Mouse (Mus musculus) NIH3T3 (cell line): ENCODE results near the gene Majin.

Source experiments
- DNase-seq: peaks from one replicate; pipeline ENCODE4 v3.0.0-alpha.2; 2012; ENCODE audit warnings: low read depth

Gene Majin

DNA sequence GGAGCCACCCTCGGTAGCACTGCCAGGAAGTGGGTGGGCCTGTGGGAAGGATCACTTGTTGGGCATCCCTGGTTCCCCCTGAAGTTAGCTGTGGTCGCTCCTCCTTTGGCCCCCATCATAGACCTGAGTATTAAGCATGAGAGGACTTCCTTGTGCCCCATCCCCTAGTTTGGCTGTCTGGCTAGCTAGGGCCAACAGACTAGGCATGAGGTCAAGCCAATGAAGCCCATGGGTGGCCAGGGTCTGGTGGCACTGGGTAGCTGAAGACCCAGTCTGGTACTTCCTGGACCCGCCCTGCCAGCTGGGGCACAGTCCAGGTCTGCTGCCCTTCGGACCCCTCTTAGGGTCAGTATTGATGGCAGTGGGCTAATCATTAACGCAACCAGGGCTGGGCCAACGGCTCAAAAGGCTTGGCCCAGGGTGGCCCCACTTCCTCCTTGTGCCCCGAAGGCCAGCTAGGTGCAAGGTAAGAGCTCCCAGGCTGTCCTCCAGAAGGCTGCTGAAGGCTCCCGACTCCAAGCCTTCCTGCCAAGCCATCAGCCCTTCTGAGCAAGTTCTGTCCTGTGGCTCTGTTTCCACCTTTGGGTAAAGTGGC is 78.7 kb downstream of the Majin start:
- no peak for DNase-seq

- no peak for DNase-seq
Measured at GRCm38 (mm10) chr19:6264200-6264599, 80.0 kb downstream of the Majin start.

DNA sequence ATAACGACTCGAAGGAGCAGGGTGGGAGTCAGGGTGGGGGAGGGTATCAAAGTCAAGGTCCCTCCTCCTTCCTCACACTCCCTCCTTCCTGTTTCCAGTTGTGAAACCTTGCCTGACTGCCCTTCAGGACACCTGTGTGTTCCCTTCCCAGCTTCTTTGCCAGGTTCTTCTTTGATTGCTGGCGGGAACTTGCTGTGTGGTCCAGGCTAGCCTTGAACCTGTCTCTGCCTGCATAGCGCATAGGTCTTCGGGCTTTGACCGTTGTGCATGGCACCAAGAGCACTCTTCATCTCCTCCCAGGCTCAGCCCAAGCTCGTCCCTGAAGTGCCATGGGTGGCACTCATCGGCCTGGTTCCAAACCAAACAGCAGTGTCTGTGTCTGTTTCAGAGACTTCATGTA is 80.8 kb downstream of the Majin start:
- no peak for DNase-seq

GRCm38 (mm10) chr19:6265727-6266182 is 81.6 kb downstream of the Majin start:
- DNase-seq = no peak

- no peak for DNase-seq
Measured at GRCm38 (mm10) chr19:6267306-6268169, 83.3 kb downstream of the Majin start.

GRCm38 (mm10) chr19:6268170-6268528 is 84.0 kb downstream of the Majin start:
- DNase-seq = peak; percentile 95

DNA sequence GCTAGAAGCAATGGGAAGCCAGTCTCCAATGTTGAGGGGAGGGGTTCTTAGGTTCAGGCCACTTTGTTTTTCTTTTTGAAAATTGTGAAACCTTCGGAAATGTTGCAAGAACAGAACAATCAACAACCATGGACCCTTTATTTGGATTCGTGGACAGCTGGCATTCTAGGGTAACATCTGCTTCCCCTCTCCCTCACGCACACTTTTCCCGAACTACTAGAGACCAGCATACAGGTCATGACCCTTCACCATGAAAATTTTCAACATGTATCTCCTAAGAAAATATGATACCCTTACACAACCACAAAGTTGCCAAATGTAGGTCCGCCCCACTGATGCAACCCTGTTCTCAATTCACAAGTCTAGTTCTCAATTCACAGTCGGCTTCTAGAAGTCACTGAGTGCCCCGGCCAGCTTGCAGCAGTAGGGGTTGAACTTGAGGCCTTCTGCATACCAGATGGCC is 84.5 kb downstream of the Majin start:
- peak; percentile 54 for DNase-seq

DNA sequence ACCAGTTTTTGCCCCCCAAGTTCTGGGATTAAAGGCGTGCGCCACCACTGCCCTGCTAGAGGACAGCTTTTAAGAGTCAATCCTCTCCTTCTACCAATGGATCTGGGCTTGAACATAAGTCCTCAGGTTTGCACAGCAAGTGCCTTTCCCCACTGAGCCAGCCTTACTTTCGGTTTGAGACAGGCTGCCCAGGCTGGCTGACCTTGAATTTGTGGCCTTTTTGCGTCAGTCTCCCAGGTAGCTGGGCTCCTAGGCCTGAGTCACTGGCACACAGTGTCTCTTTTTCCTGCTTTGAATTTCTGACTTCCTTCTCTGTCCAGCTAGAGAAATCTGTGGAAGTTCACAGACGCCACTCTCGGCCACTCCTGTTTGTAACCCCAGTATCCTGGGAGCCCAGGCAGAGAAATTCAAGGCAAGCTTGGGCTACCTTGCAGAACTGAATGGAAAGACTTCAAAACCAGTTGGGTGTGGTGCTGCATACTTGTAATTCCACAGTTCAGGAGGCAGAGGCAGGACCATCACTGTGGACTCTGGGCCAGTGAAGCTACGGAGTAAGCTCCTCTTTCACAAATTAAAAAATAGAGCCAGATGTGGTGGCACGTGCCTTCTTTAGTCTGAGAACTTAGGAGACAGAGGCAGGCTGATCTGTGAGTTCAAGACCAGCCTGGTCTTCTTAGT is 85.7 kb downstream of the Majin start:
- no peak for DNase-seq

DNA sequence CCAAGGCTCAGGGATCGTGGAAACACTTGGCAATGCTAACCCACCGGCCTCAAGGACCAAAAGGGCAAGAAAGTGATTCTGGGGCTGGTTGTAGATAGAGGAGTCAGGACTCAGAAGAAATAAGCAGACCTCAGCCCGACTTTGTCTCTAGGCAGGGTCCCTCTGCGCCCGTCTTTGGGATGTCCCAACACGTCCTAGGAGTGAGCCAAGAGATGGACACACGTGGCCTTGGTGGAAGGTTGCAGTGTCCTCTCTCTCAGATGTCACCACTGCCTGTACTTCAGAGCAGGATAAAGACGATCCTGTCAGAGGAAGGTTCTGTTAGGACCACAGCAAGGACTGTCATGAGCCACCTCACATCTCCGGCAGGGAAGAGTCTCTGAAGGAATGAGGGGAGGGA is 86.5 kb downstream of the Majin start:
- no peak for DNase-seq

- no peak for DNase-seq
Measured at GRCm38 (mm10) chr19:6271206-6271605, 87.0 kb downstream of the Majin start.

DNA sequence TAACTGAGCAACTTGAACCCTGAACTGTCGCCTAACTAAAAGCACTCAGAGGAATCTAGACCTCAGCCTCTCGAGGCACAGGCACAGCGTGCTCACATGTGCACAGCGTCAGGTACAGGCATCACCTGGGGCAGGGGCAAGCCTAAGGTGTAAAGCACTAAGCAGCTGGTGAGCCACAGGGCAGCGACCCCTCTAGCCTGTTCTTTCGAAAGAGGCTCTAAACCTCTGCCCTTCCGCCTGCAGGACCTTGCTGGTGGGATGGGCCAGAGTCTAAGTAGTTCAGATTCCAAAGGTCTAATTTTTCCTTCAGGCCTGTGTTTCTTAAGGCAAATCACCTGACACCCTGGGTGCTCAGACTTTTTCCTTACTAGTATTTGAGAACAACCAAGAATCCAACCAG is 87.9 kb downstream of the Majin start:
- DNase-seq = no peak

DNA sequence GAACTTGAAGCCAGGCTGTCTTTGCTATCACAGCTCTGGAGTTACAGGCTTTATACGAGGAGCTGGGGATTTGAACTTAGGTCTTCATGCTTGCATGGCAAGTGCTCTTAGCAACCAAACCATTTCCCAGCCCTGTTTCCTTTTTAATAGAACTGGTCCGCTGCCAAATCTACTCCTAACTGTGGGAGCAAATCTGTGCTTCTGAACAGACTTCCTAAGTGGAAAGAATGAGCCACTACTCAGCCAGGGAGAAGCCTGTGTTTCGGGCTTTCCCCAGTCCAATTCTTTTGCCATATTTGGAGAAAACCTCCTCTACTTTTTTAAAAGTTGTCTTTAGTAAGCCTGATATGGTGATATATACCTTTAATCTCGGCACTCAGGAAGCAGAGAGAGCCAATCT is 88.5 kb downstream of the Majin start:
- peak; percentile 79 for DNase-seq

DNA sequence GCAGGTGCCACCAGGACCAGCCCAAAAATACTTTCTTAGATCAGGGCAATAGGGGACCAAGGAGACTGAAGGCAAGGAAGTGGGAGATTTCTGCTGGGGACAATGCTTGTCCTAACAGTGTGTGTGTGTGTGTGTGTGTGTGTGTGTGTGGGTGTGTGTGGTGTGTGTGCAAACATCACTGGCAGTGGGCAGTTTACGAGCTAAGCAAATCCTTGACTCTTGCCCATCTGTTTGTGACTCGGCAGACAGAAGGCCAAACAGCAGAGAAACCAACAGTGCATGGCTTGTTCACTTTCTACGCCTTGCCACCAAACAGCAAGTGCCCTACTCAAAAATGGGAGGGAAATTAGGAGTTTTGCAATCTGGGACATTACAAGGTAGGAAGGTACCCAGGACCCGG is 89.4 kb downstream of the Majin start:
- DNase-seq = no peak
